Mouse (Mus musculus): Measurements from ENCODE around the gene Tmem115. TPM values are rescaled to one million over a fixed set of nuclear protein-coding genes. Genes with fewer than 3 reads are reported as not detected.

The Tmem115 gene
- 29.4 TPM for polyA plus RNA-seq (2014; fragmentation: Illumina TruSeq; extraction: RNeasy Lipid Tissue Mini Kit (QIAGEN cat#74804); ENCODE audit: low read depth, low replicate concordance)

GRCm38 (mm10) chr9:107533791-107534407, at the start of gene Tmem115:
TSS of gene Tmem115 (plus strand) at chr9:107533945.

GRCm38 (mm10) chr9:107541474-107542351, 8.0 kb downstream of the Tmem115 start, which contains the start of the genes Cyb561d2 and Nprl2:
TSS of gene Cyb561d2 (minus strand) at chr9:107542193.
TSS of gene Nprl2 (plus strand) at chr9:107542226.

GRCm38 (mm10) chr9:107547026-107547425, 13.3 kb downstream of the Tmem115 start, which contains the start of gene Zmynd10:
TSS of gene Zmynd10 (plus strand) at chr9:107547298.

GRCm38 (mm10) chr9:107551117-107551889, 17.6 kb downstream of the Tmem115 start, which contains the start of gene Rassf1:
TSS of gene Rassf1 (plus strand) at chr9:107551555.

GRCm38 (mm10) chr9:107563029-107563581, 29.4 kb downstream of the Tmem115 start, which contains the start of gene Tusc2:
TSS of gene Tusc2 (plus strand) at chr9:107563255.

GRCm38 (mm10) chr9:107567702-107568319, 34.1 kb downstream of the Tmem115 start, which contains the start of gene Hyal2:
TSS of gene Hyal2 (plus strand) at chr9:107567945.

GRCm38 (mm10) chr9:107576357-107577107, 42.8 kb downstream of the Tmem115 start, which contains the start of gene Hyal1:
TSS of gene Hyal1 (plus strand) at chr9:107576927.

GRCm38 (mm10) chr9:107578587-107578986, 44.8 kb downstream of the Tmem115 start, which contains the start of gene Naa80:
TSS of gene Naa80 (plus strand) at chr9:107578887.

GRCm38 (mm10) chr9:107580501-107581317, 47.0 kb downstream of the Tmem115 start, which contains the start of gene Hyal3:
TSS of gene Hyal3 (plus strand) at chr9:107580818.

GRCm38 (mm10) chr9:107586974-107587832, 53.5 kb downstream of the Tmem115 start, which contains the start of gene Ifrd2:
TSS of gene Ifrd2 (plus strand) at chr9:107587642.

Other genes with a start within 250 kb of the Tmem115 start
- 7.2 TPM for gene Mapkapk3, start 244.1 kb upstream of the Tmem115 start, polyA plus RNA-seq (2014; fragmentation: Illumina TruSeq; extraction: RNeasy Lipid Tissue Mini Kit (QIAGEN cat#74804); ENCODE audit: low read depth, low replicate concordance)
- 13.5 TPM for gene Cish, start 237.9 kb upstream of the Tmem115 start, polyA plus RNA-seq (2014; fragmentation: Illumina TruSeq; extraction: RNeasy Lipid Tissue Mini Kit (QIAGEN cat#74804); ENCODE audit: low read depth, low replicate concordance)
- gene Hemk1, start 195.6 kb upstream of the Tmem115 start, polyA plus RNA-seq (2014; fragmentation: Illumina TruSeq; extraction: RNeasy Lipid Tissue Mini Kit (QIAGEN cat#74804); ENCODE audit: low read depth, low replicate concordance): 16.6 TPM
- gene 6430571L13Rik, start 193.3 kb upstream of the Tmem115 start, polyA plus RNA-seq (2014; fragmentation: Illumina TruSeq; extraction: RNeasy Lipid Tissue Mini Kit (QIAGEN cat#74804); ENCODE audit: low read depth, low replicate concordance): 0.22 TPM
- gene Cacna2d2, start 134.3 kb upstream of the Tmem115 start, polyA plus RNA-seq (2014; fragmentation: Illumina TruSeq; extraction: RNeasy Lipid Tissue Mini Kit (QIAGEN cat#74804); ENCODE audit: low read depth, low replicate concordance): 0.96 TPM
- gene Cyb561d2, start 8.2 kb downstream of the Tmem115 start, polyA plus RNA-seq (2014; fragmentation: Illumina TruSeq; extraction: RNeasy Lipid Tissue Mini Kit (QIAGEN cat#74804); ENCODE audit: low read depth, low replicate concordance): 22.5 TPM
- 19.2 TPM for gene Nprl2, start 8.3 kb downstream of the Tmem115 start, polyA plus RNA-seq (2014; fragmentation: Illumina TruSeq; extraction: RNeasy Lipid Tissue Mini Kit (QIAGEN cat#74804); ENCODE audit: low read depth, low replicate concordance)
- 11.1 TPM for gene Zmynd10, start 13.4 kb downstream of the Tmem115 start, polyA plus RNA-seq (2014; fragmentation: Illumina TruSeq; extraction: RNeasy Lipid Tissue Mini Kit (QIAGEN cat#74804); ENCODE audit: low read depth, low replicate concordance)
- gene Rassf1, start 17.6 kb downstream of the Tmem115 start, polyA plus RNA-seq (2014; fragmentation: Illumina TruSeq; extraction: RNeasy Lipid Tissue Mini Kit (QIAGEN cat#74804); ENCODE audit: low read depth, low replicate concordance): 33.9 TPM
- 34.1 TPM for gene Tusc2, start 29.3 kb downstream of the Tmem115 start, polyA plus RNA-seq (2014; fragmentation: Illumina TruSeq; extraction: RNeasy Lipid Tissue Mini Kit (QIAGEN cat#74804); ENCODE audit: low read depth, low replicate concordance)
- gene Hyal2, start 34.0 kb downstream of the Tmem115 start, polyA plus RNA-seq (2014; fragmentation: Illumina TruSeq; extraction: RNeasy Lipid Tissue Mini Kit (QIAGEN cat#74804); ENCODE audit: low read depth, low replicate concordance): 31.9 TPM
- gene Hyal1, start 43.0 kb downstream of the Tmem115 start, polyA plus RNA-seq (2014; fragmentation: Illumina TruSeq; extraction: RNeasy Lipid Tissue Mini Kit (QIAGEN cat#74804); ENCODE audit: low read depth, low replicate concordance): 26.2 TPM
- gene Naa80, start 44.9 kb downstream of the Tmem115 start, polyA plus RNA-seq (2014; fragmentation: Illumina TruSeq; extraction: RNeasy Lipid Tissue Mini Kit (QIAGEN cat#74804); ENCODE audit: low read depth, low replicate concordance): 37.0 TPM
- 1.7 TPM for gene Hyal3, start 46.9 kb downstream of the Tmem115 start, polyA plus RNA-seq (2014; fragmentation: Illumina TruSeq; extraction: RNeasy Lipid Tissue Mini Kit (QIAGEN cat#74804); ENCODE audit: low read depth, low replicate concordance)
- gene Ifrd2, start 53.7 kb downstream of the Tmem115 start, polyA plus RNA-seq (2014; fragmentation: Illumina TruSeq; extraction: RNeasy Lipid Tissue Mini Kit (QIAGEN cat#74804); ENCODE audit: low read depth, low replicate concordance): 21.9 TPM
- gene Sema3b, start 75.3 kb downstream of the Tmem115 start, polyA plus RNA-seq (2014; fragmentation: Illumina TruSeq; extraction: RNeasy Lipid Tissue Mini Kit (QIAGEN cat#74804); ENCODE audit: low read depth, low replicate concordance): 36.0 TPM
- 290 TPM for gene Gnai2, start 101.4 kb downstream of the Tmem115 start, polyA plus RNA-seq (2014; fragmentation: Illumina TruSeq; extraction: RNeasy Lipid Tissue Mini Kit (QIAGEN cat#74804); ENCODE audit: low read depth, low replicate concordance)
- gene Slc38a3, start 135.6 kb downstream of the Tmem115 start, polyA plus RNA-seq (2014; fragmentation: Illumina TruSeq; extraction: RNeasy Lipid Tissue Mini Kit (QIAGEN cat#74804); ENCODE audit: low read depth, low replicate concordance): 7.4 TPM
- gene Gnat1, start 145.8 kb downstream of the Tmem115 start, polyA plus RNA-seq (2014; fragmentation: Illumina TruSeq; extraction: RNeasy Lipid Tissue Mini Kit (QIAGEN cat#74804); ENCODE audit: low read depth, low replicate concordance): not detected
- gene Sema3f, start 176.5 kb downstream of the Tmem115 start, polyA plus RNA-seq (2014; fragmentation: Illumina TruSeq; extraction: RNeasy Lipid Tissue Mini Kit (QIAGEN cat#74804); ENCODE audit: low read depth, low replicate concordance): 24.8 TPM
- gene Rbm5, start 237.1 kb downstream of the Tmem115 start, polyA plus RNA-seq (2014; fragmentation: Illumina TruSeq; extraction: RNeasy Lipid Tissue Mini Kit (QIAGEN cat#74804); ENCODE audit: low read depth, low replicate concordance): 101 TPM

Measured in adipose tissue, adult 10 weeks (tissue).